In the genomic region with DNA sequence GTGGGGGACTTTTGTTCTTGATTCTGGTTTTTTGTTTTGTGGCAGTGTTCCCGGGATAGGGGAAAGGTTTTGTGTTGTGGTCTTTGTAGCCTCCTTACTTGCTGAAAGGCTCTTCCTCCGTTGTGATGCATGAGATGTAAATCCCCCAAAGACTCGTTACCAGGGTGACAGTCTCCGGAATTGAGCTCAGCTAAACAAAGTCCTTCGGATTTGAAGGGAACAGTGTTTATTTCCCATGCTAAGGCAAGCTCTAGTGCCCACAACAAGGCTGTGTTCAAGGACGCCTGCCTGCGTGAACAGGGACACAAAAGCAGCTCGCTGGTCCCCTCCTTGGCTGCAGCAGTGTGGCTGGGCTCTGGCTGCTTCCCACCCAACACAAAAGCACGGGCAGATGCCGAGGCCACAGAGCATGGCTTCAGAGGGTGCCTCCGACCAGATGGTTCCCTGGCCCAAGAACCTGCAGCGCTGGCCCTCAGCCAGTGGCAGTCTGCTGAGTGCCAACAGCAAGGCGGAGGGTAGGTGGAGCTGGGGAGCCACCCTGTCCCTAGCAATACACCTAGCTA, we compare ENCODE assay signal across 7 mouse cellular contexts.
A peak's percentile ranks its signal among the peaks of the same experiment; 100 is the strongest.
DNase-seq lines count a peak whose midpoint lies in the region; ATAC-seq lines count a peak whose summit lies in the region.

No protein-coding gene starts in this region.

- ATAC-seq in forebrain, embryonic 14.5 days, result peak; percentile 85
- peak; percentile 93 for ATAC-seq in hindbrain, embryonic 16.5 days
- ATAC-seq in limb, embryonic 13.5 days (ENCODE audit: low FRiP score, low read depth), result no peak

- no peaks in the 10 kb centered on the region for H3K9me3 ChIP-seq in forebrain, embryonic 14.5 days (replicated peaks; ENCODE audit: control insufficient read depth, low read length)
- no peaks in the 10 kb centered on the region for H3K9me3 ChIP-seq in hindbrain, embryonic 16.5 days (ENCODE audit: control insufficient read depth, low read length)
- no peaks in the 10 kb centered on the region for H3K9me3 ChIP-seq in limb, embryonic 13.5 days

- H3K27ac ChIP-seq in forebrain, embryonic 14.5 days (ENCODE audit: low read depth, low read length), result peak overlapping the region; percentile 91
- peak overlapping the region; percentile 87 for H3K27ac ChIP-seq in hindbrain, embryonic 16.5 days (ENCODE audit: low read depth, low read length)
- H3K27ac ChIP-seq in limb, embryonic 13.5 days, result no peak overlapping the region; the same call in 1 of the 2 replicates

- WGBS in forebrain, embryonic 14.5 days, result 3% methylated on average over 13 of the region's 13 CpGs
- 9% methylated on average over 13 of the region's 13 CpGs for WGBS in hindbrain, embryonic 16.5 days
- whole genome bisulfite sequencing in limb, embryonic 13.5 days, result 26% methylated on average over 13 of the region's 13 CpGs

- H3K9ac ChIP-seq in forebrain, embryonic 14.5 days (ENCODE audit: low read length), result peak overlapping the region; percentile 29; the same call in 1 of the 2 replicates
- H3K9ac ChIP-seq in hindbrain, embryonic 16.5 days (ENCODE audit: low read depth, low read length), result peak overlapping the region; percentile 28; the same call in 1 of the 2 replicates
- no peak overlapping the region for H3K9ac ChIP-seq in limb, embryonic 13.5 days

- H3K4me3 ChIP-seq in forebrain, embryonic 14.5 days (ENCODE audit: low read depth, low read length), result no peak overlapping the region
- no peak overlapping the region for H3K4me3 ChIP-seq in hindbrain, embryonic 16.5 days (ENCODE audit: low read length)
- H3K4me3 ChIP-seq in limb, embryonic 13.5 days, result no peak overlapping the region

- peak; percentile 79 for DNase-seq in adrenal gland, postnatal 10 days
- DNase-seq in cerebellum, adult 11-12 months, result peak; percentile 98
- peak; percentile 96 for DNase-seq in forebrain, embryonic 14.5 days (ENCODE audit: low spot score)
- DNase-seq in retina, embryonic 14.5 days (ENCODE audit: low spot score), result peak; percentile 18
- no peak for DNase-seq in urinary bladder, adult 2 months (ENCODE audit: low spot score)

- H3K4me1 ChIP-seq in forebrain, embryonic 14.5 days (ENCODE audit: control insufficient read depth, insufficient read depth, low read length), result peaks cover 70% of the 10 kb centered on the region
- H3K4me1 ChIP-seq in hindbrain, embryonic 16.5 days (ENCODE audit: control insufficient read depth, insufficient read depth, low read depth, low read length), result peaks cover 59% of the 10 kb centered on the region
- H3K4me1 ChIP-seq in limb, embryonic 13.5 days, result peaks cover 31% of the 10 kb centered on the region

- 0 out of 2 replicates have a peak overlapping the region, but pooled peaks have one; percentile 2 for H3K4me2 ChIP-seq in forebrain, embryonic 14.5 days (ENCODE audit: low read length)
- H3K4me2 ChIP-seq in hindbrain, embryonic 16.5 days (ENCODE audit: low read length), result peak overlapping the region; percentile 32
- H3K4me2 ChIP-seq in limb, embryonic 13.5 days (replicated peaks), result 0 out of 2 replicates have a peak overlapping the region, but pooled peaks have one; percentile 7

- H3K36me3 ChIP-seq in forebrain, embryonic 14.5 days (ENCODE audit: control insufficient read depth, insufficient read depth, low read length), result 0 out of 2 replicates have a peak, but pooled peaks cover 6% of the 10 kb centered on the region
- H3K36me3 ChIP-seq in hindbrain, embryonic 16.5 days (ENCODE audit: control insufficient read depth, insufficient read depth, low read length), result no peaks in the 10 kb centered on the region
- no peaks in the 10 kb centered on the region for H3K36me3 ChIP-seq in limb, embryonic 13.5 days

- no peaks in the 10 kb centered on the region for H3K27me3 ChIP-seq in forebrain, embryonic 14.5 days (replicated peaks; ENCODE audit: control insufficient read depth, insufficient read depth, low read length)
- no peaks in the 10 kb centered on the region for H3K27me3 ChIP-seq in hindbrain, embryonic 16.5 days (replicated peaks; ENCODE audit: control insufficient read depth, insufficient read depth, low read length)
- H3K27me3 ChIP-seq in limb, embryonic 13.5 days, result peaks cover 6% of the 10 kb centered on the region; the same call in 1 of the 2 replicates
